ENCODE assay signal across 9 mouse cellular contexts in genomic region chr11:70973947-70974346, GRCm38 (mm10). TPM values are rescaled to one million over a fixed set of nuclear protein-coding genes. Genes with fewer than 3 reads are reported as not detected.
A peak's percentile ranks its signal among the peaks of the same experiment; 100 is the strongest.
DNase-seq lines count a peak whose midpoint lies in the region; ATAC-seq and TF ChIP-seq lines count a peak whose summit lies in the region.
"Had no signal": no experiment of that assay in that cellular context is flagged by ENCODE, and none has a peak within 500 bp of the region (broad histone marks: within the 10 kb centered on the region; RNA-seq: fewer than 3 reads in every experiment).

No protein-coding gene starts in this region.

- H3K4me3 ChIP-seq in heart, postnatal 0 days (ENCODE audit: low read depth, low read length), result no peak overlapping the region
- H3K4me3 ChIP-seq in midbrain, embryonic 14.5 days (replicated peaks; ENCODE audit: low read depth, low read length), result no peak overlapping the region
- no peak overlapping the region for H3K4me3 ChIP-seq in midbrain, embryonic 13.5 days (replicated peaks)
- H3K4me3 ChIP-seq in midbrain, embryonic 15.5 days, result no peak overlapping the region
- H3K4me3 ChIP-seq: hindbrain, embryonic 13.5 days had no signal

- no peak overlapping the region for H3K9ac ChIP-seq in heart, postnatal 0 days (replicated peaks; ENCODE audit: low read depth, low read length)
- no peak overlapping the region for H3K9ac ChIP-seq in midbrain, embryonic 14.5 days (replicated peaks; ENCODE audit: low read length)
- no peak overlapping the region for H3K9ac ChIP-seq in midbrain, embryonic 13.5 days (replicated peaks)
- no peak overlapping the region for H3K9ac ChIP-seq in midbrain, embryonic 15.5 days
- H3K9ac ChIP-seq: hindbrain, embryonic 13.5 days had no signal

- ATAC-seq in heart, postnatal 0 days (ENCODE audit: insufficient read depth, low read depth), result no peak
- no peak for ATAC-seq in midbrain, embryonic 14.5 days (ENCODE audit: low FRiP score, low TSS enrichment)
- ATAC-seq in midbrain, embryonic 13.5 days, result no peak
- ATAC-seq in midbrain, embryonic 15.5 days (replicated peaks), result no peak

- DNase-seq in heart, postnatal 0 days (ENCODE audit: low spot score), result no peak
- no peak for DNase-seq in heart, postnatal 4 days
- peak; percentile 47 for DNase-seq in midbrain, embryonic 14.5 days
- DNase-seq in T-cell, adult 2 months (ENCODE audit: low spot score), result peak; percentile 22
- DNase-seq in retina, postnatal 1 day, result peak; percentile 45
- no peak for DNase-seq in heart, adult 9 months (ENCODE audit: low spot score in 2 of 2)

- 68% methylated on average over 4 of the region's 4 CpGs for WGBS in heart, postnatal 0 days
- 74% methylated on average over 4 of the region's 4 CpGs for WGBS in midbrain, embryonic 14.5 days
- 75% methylated on average over 4 of the region's 4 CpGs for WGBS in midbrain, embryonic 13.5 days
- WGBS in midbrain, embryonic 15.5 days, result 68% methylated on average over 4 of the region's 4 CpGs

- H3K27me3 ChIP-seq in heart, postnatal 0 days (ENCODE audit: control insufficient read depth, insufficient read depth, low read length), result no peaks in the 10 kb centered on the region
- no peaks in the 10 kb centered on the region for H3K27me3 ChIP-seq in midbrain, embryonic 14.5 days (ENCODE audit: control insufficient read depth, insufficient read depth, low read length)
- H3K27me3 ChIP-seq in midbrain, embryonic 13.5 days, result no peaks in the 10 kb centered on the region
- H3K27me3 ChIP-seq in midbrain, embryonic 15.5 days (replicated peaks), result no peaks in the 10 kb centered on the region
- H3K27me3 ChIP-seq: hindbrain, embryonic 13.5 days had no signal

- no peak overlapping the region for H3K4me2 ChIP-seq in heart, postnatal 0 days (ENCODE audit: low read depth, low read length)
- no peak overlapping the region for H3K4me2 ChIP-seq in midbrain, embryonic 14.5 days (ENCODE audit: low read length)
- H3K4me2 ChIP-seq in midbrain, embryonic 13.5 days (replicated peaks), result no peak overlapping the region
- no peak overlapping the region for H3K4me2 ChIP-seq in midbrain, embryonic 15.5 days
- H3K4me2 ChIP-seq: hindbrain, embryonic 13.5 days had no signal

- peaks cover 60% of the 10 kb centered on the region for H3K36me3 ChIP-seq in heart, postnatal 0 days (replicated peaks; ENCODE audit: control insufficient read depth, insufficient read depth, low read length)
- peaks cover 54% of the 10 kb centered on the region for H3K36me3 ChIP-seq in midbrain, embryonic 14.5 days (ENCODE audit: control insufficient read depth, insufficient read depth, low read length)
- H3K36me3 ChIP-seq in midbrain, embryonic 13.5 days, result peaks cover 59% of the 10 kb centered on the region
- peaks cover 29% of the 10 kb centered on the region for H3K36me3 ChIP-seq in midbrain, embryonic 15.5 days (replicated peaks)

- H3K4me1 ChIP-seq in heart, postnatal 0 days (ENCODE audit: control insufficient read depth, insufficient read depth), result 0 out of 2 replicates have a peak, but pooled peaks cover 4% of the 10 kb centered on the region
- peaks cover 6% of the 10 kb centered on the region; the same call in 1 of the 2 replicates for H3K4me1 ChIP-seq in midbrain, embryonic 14.5 days (ENCODE audit: control insufficient read depth, insufficient read depth, low read length)
- H3K4me1 ChIP-seq in midbrain, embryonic 13.5 days (replicated peaks), result peaks cover 10% of the 10 kb centered on the region
- peaks cover 8% of the 10 kb centered on the region; the same call in 1 of the 2 replicates for H3K4me1 ChIP-seq in midbrain, embryonic 15.5 days

- H3K27ac ChIP-seq in heart, postnatal 0 days (ENCODE audit: low read depth), result no peak overlapping the region
- no peak overlapping the region for H3K27ac ChIP-seq in midbrain, embryonic 14.5 days (replicated peaks; ENCODE audit: low read depth, low read length)
- H3K27ac ChIP-seq in midbrain, embryonic 13.5 days, result no peak overlapping the region
- no peak overlapping the region for H3K27ac ChIP-seq in midbrain, embryonic 15.5 days
- H3K27ac ChIP-seq: hindbrain, embryonic 13.5 days had no signal

- TF ChIP-seq CTCF in heart, postnatal 0 days (IDR thresholded peaks at IDR 0.05; ENCODE audit: low read depth), result peak; percentile 25

- TF ChIP-seq EP300 in heart, postnatal 0 days (IDR thresholded peaks at IDR 0.05; ENCODE audit: low read depth), result no peak

- no peaks in the 10 kb centered on the region for H3K9me3 ChIP-seq in heart, postnatal 0 days (replicated peaks; ENCODE audit: control insufficient read depth, low read length)
- no peaks in the 10 kb centered on the region for H3K9me3 ChIP-seq in midbrain, embryonic 14.5 days (ENCODE audit: control insufficient read depth, low read length)
- H3K9me3 ChIP-seq in midbrain, embryonic 13.5 days, result no peaks in the 10 kb centered on the region
- H3K9me3 ChIP-seq in midbrain, embryonic 15.5 days, result no peaks in the 10 kb centered on the region
- H3K9me3 ChIP-seq: hindbrain, embryonic 13.5 days had no signal

RNA-seq across cellular contexts. Expression of gene Rpain, which starts 3.9 kb away (rescaled TPM):
- total RNA-seq in heart, postnatal 0 days (2014; rRNA removed; ENCODE audit: low replicate concordance), result 12.7 and 25.3 TPM in 2 replicates
- 45.9 and 53.2 TPM in 2 replicates for polyA plus RNA-seq in heart, postnatal 0 days (2015; fragmentation: Nextera tagmentation; extraction: Ambion mirVana)
- total RNA-seq in heart, postnatal 4 days (2021), result 10 to 100 TPM; 15.0 to 18.5 TPM
- polyA plus RNA-seq in midbrain, embryonic 14.5 days (2014; fragmentation: Nextera tagmentation; extraction: Ambion mirVana), result 62.9 and 75.8 TPM in 2 replicates
- polyA plus RNA-seq in midbrain, embryonic 13.5 days (2015; fragmentation: Nextera tagmentation; extraction: Ambion mirVana), result 75.1 and 76.6 TPM in 2 replicates
- polyA plus RNA-seq in midbrain, embryonic 15.5 days (2015; fragmentation: Nextera tagmentation; extraction: Ambion mirVana), result 68.2 and 70.4 TPM in 2 replicates

RNA-seq across cellular contexts. Expression of gene Nup88, which starts 4.2 kb away (rescaled TPM):
- 49.9 and 66.8 TPM in 2 replicates for total RNA-seq in heart, postnatal 0 days (2014; rRNA removed; ENCODE audit: low replicate concordance)
- polyA plus RNA-seq in heart, postnatal 0 days (2015; fragmentation: Nextera tagmentation; extraction: Ambion mirVana), result 81.5 and 88.4 TPM in 2 replicates
- total RNA-seq in heart, postnatal 4 days (2021), result 10 to 100 TPM; 70.1 to 72.2 TPM
- 116 and 140 TPM in 2 replicates for polyA plus RNA-seq in midbrain, embryonic 14.5 days (2014; fragmentation: Nextera tagmentation; extraction: Ambion mirVana)
- 143 and 149 TPM in 2 replicates for polyA plus RNA-seq in midbrain, embryonic 13.5 days (2015; fragmentation: Nextera tagmentation; extraction: Ambion mirVana)
- 121 and 127 TPM in 2 replicates for polyA plus RNA-seq in midbrain, embryonic 15.5 days (2015; fragmentation: Nextera tagmentation; extraction: Ambion mirVana)

RNA-seq across cellular contexts. Expression of gene C1qbp, which starts 8.9 kb away (rescaled TPM):
- total RNA-seq in heart, postnatal 0 days (2014; rRNA removed; ENCODE audit: low replicate concordance), result 10.3 and 20.6 TPM in 2 replicates
- polyA plus RNA-seq in heart, postnatal 0 days (2015; fragmentation: Nextera tagmentation; extraction: Ambion mirVana), result 308 and 311 TPM in 2 replicates
- 100 to 1,000 TPM; 233 to 253 TPM for total RNA-seq in heart, postnatal 4 days (2021)
- polyA plus RNA-seq in midbrain, embryonic 14.5 days (2014; fragmentation: Nextera tagmentation; extraction: Ambion mirVana), result 170 and 178 TPM in 2 replicates
- polyA plus RNA-seq in midbrain, embryonic 13.5 days (2015; fragmentation: Nextera tagmentation; extraction: Ambion mirVana), result 192 and 194 TPM in 2 replicates
- polyA plus RNA-seq in midbrain, embryonic 15.5 days (2015; fragmentation: Nextera tagmentation; extraction: Ambion mirVana), result 160 and 166 TPM in 2 replicates

RNA-seq across cellular contexts. Expression of gene Dhx33, which starts 30.3 kb away (rescaled TPM):
- 19.6 and 20.6 TPM in 2 replicates for total RNA-seq in heart, postnatal 0 days (2014; rRNA removed; ENCODE audit: low replicate concordance)
- 5.8 and 6.3 TPM in 2 replicates for polyA plus RNA-seq in heart, postnatal 0 days (2015; fragmentation: Nextera tagmentation; extraction: Ambion mirVana)
- total RNA-seq in heart, postnatal 4 days (2021), result 10 to 100 TPM; 15.0 to 16.9 TPM
- 12.4 and 17.1 TPM in 2 replicates for polyA plus RNA-seq in midbrain, embryonic 14.5 days (2014; fragmentation: Nextera tagmentation; extraction: Ambion mirVana)
- 13.8 and 15.8 TPM in 2 replicates for polyA plus RNA-seq in midbrain, embryonic 13.5 days (2015; fragmentation: Nextera tagmentation; extraction: Ambion mirVana)
- polyA plus RNA-seq in midbrain, embryonic 15.5 days (2015; fragmentation: Nextera tagmentation; extraction: Ambion mirVana), result 15.3 and 16.2 TPM in 2 replicates

RNA-seq across cellular contexts. Expression of gene Mis12, which starts 45.5 kb away (rescaled TPM):
- 3.1 and 5.5 TPM in 2 replicates for total RNA-seq in heart, postnatal 0 days (2014; rRNA removed; ENCODE audit: low replicate concordance)
- 11.2 and 11.4 TPM in 2 replicates for polyA plus RNA-seq in heart, postnatal 0 days (2015; fragmentation: Nextera tagmentation; extraction: Ambion mirVana)
- total RNA-seq in heart, postnatal 4 days (2021), result 10 to 100 TPM; 15.2 to 15.3 TPM
- 20.9 and 29.7 TPM in 2 replicates for polyA plus RNA-seq in midbrain, embryonic 14.5 days (2014; fragmentation: Nextera tagmentation; extraction: Ambion mirVana)
- 42.3 and 46.1 TPM in 2 replicates for polyA plus RNA-seq in midbrain, embryonic 13.5 days (2015; fragmentation: Nextera tagmentation; extraction: Ambion mirVana)
- polyA plus RNA-seq in midbrain, embryonic 15.5 days (2015; fragmentation: Nextera tagmentation; extraction: Ambion mirVana), result 37.5 and 39.2 TPM in 2 replicates

Comparison
In these comparisons a context has a peak if more than half of its experiments do, and no peak if none do; other contexts are left out.
1. DNase-seq: peak in midbrain, embryonic 14.5 days (single experiment), T-cell, adult 2 months (single experiment) and retina, postnatal 1 day (single experiment); none in heart, postnatal 0 days (single experiment), heart, postnatal 4 days (single experiment) and heart, adult 9 months (0 of 2).